Comparison of ENCODE assay signal across 19 mouse cellular contexts in genomic region chr2:141870930-141871329, GRCm38 (mm10).
"Had no signal": no experiment of that assay in that cellular context is flagged by ENCODE, and none has a peak within 500 bp of the region (broad histone marks: within the 10 kb centered on the region; RNA-seq: fewer than 3 reads in every experiment).

No protein-coding gene starts in this region.

- H3K27me3 ChIP-seq: liver, embryonic 15.5 days; lung, embryonic 15.5 days; megakaryocyte, embryonic 14.5 days; midbrain, embryonic 15.5 days; neural tube, embryonic 12.5 days; stomach, embryonic 15.5 days had no signal

- H3K4me3 ChIP-seq: left cerebral cortex, adult 2 months; limb, embryonic 10.5 days; liver, embryonic 15.5 days; lung, embryonic 15.5 days; megakaryocyte, embryonic 14.5 days; midbrain, embryonic 15.5 days; neural tube, embryonic 12.5 days; stomach, embryonic 15.5 days had no signal

- H3K4me1 ChIP-seq: limb, embryonic 10.5 days; liver, embryonic 15.5 days; lung, embryonic 15.5 days; megakaryocyte, embryonic 14.5 days; midbrain, embryonic 15.5 days; neural tube, embryonic 12.5 days; stomach, embryonic 15.5 days had no signal

- ATAC-seq: hindbrain, postnatal 0 days; midbrain, embryonic 15.5 days had no signal

- H3K9ac ChIP-seq: liver, embryonic 15.5 days; lung, embryonic 15.5 days; midbrain, embryonic 15.5 days; neural tube, embryonic 12.5 days; stomach, embryonic 15.5 days had no signal

- H3K9me3 ChIP-seq: limb, embryonic 10.5 days; liver, embryonic 15.5 days; lung, embryonic 15.5 days; midbrain, embryonic 15.5 days; neural tube, embryonic 12.5 days; stomach, embryonic 15.5 days had no signal

- DNase-seq: kidney, adult 11 months; kidney, postnatal 14 days; lung, postnatal 14 days; right cerebral cortex, postnatal 4 days; spleen, adult 18-20 months; thymus, adult 18-20 months; thymus, postnatal 14 days had no signal

- H3K36me3 ChIP-seq: limb, embryonic 10.5 days; liver, embryonic 15.5 days; lung, embryonic 15.5 days; midbrain, embryonic 15.5 days; neural tube, embryonic 12.5 days; stomach, embryonic 15.5 days had no signal

- H3K4me2 ChIP-seq: liver, embryonic 11.5 days; liver, embryonic 15.5 days; lung, embryonic 15.5 days; midbrain, embryonic 11.5 days; midbrain, embryonic 15.5 days; neural tube, embryonic 12.5 days; stomach, embryonic 15.5 days had no signal

- H3K27ac ChIP-seq: hindbrain, postnatal 0 days; left cerebral cortex, adult 2 months; limb, embryonic 10.5 days; liver, embryonic 15.5 days; lung, embryonic 15.5 days; macrophage; midbrain, embryonic 15.5 days; neural tube, embryonic 12.5 days; stomach, embryonic 15.5 days had no signal
